Mouse (Mus musculus) bone marrow, adult 2 months (tissue): ENCODE measurements around the gene Ino80d.

ENCODE experiments used
- CTCF ChIP-seq: fragments of 200-500 bp; IDR thresholded peaks from 2 replicates; pipeline ENCODE4 v1.5.1; 2011; ENCODE audit warnings: low read length, control low read depth; ENCODE audit not compliant: control insufficient read depth, insufficient read depth
- POLR2A ChIP-seq: fragments of 200-500 bp; IDR thresholded peaks from 2 replicates; pipeline ENCODE4 v1.6.1; 2011; ENCODE audit warnings: low read depth, mild to moderate bottlenecking, control low read depth, low read length, borderline replicate concordance; ENCODE audit not compliant: control insufficient read depth

DNA sequence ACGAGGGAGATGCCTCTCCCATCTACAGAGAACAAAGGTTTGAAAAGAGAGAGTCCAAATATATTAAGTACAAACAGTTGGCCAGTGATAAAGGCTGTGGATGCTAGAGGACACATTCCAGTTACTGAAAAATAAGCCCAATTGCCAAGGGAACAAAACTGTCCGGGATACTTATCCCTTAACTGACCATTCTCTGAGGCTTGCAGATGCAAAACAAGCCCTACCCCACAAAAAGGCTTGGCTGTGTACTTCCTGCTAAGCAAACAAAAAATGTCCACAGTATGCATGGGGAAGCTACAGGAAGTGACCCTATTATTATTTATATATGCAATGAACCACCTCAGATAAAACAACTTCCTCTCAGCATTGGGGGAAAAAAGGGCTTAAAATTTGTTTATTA lies 23.5 kb upstream of the Ino80d start:
- TF ChIP-seq POLR2A (no peak), CTCF (no peak)
